ENCODE assay signal across 16 mouse cellular contexts in the genomic region with DNA sequence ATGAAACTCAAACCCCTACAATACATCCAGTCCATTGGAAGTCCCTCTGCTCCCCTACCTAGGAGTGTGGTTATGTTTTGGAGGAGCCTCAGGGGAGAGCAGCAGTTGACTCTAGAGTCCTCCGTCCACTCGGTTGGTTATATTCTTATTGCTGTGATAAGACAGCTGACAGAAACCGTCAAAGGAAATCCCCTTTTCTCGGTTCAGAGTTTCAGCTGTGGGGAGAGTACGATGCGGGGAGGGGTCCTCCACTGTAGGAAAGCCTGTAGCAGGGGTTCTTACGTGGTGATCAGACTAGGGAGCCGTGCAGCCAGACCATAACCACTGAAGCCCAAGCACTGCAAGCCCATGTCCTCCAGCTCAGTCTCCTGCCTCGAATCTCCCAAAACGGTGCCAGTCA.
"Had no signal": no experiment of that assay in that cellular context is flagged by ENCODE, and none has a peak within 500 bp of the region (broad histone marks: within the 10 kb centered on the region; RNA-seq: fewer than 3 reads in every experiment).

No protein-coding gene starts in this region.

- H3K4me2 ChIP-seq: neural tube, embryonic 12.5 days; neural tube, embryonic 13.5 days; stomach, embryonic 15.5 days had no signal

- H3K9ac ChIP-seq: neural tube, embryonic 12.5 days; neural tube, embryonic 13.5 days; stomach, embryonic 15.5 days had no signal

- H3K36me3 ChIP-seq: neural tube, embryonic 12.5 days; neural tube, embryonic 13.5 days; stomach, embryonic 15.5 days had no signal

- H3K9me3 ChIP-seq: neural tube, embryonic 12.5 days; neural tube, embryonic 13.5 days; stomach, embryonic 15.5 days had no signal

- H3K4me1 ChIP-seq: stomach, embryonic 15.5 days had no signal

- H3K27ac ChIP-seq: neural tube, embryonic 12.5 days; neural tube, embryonic 13.5 days; stomach, embryonic 15.5 days; stomach, postnatal 0 days had no signal

- H3K27me3 ChIP-seq: neural tube, embryonic 12.5 days; neural tube, embryonic 13.5 days; stomach, embryonic 15.5 days had no signal

- DNase-seq: retina, postnatal 1 day; right cerebral cortex, adult 18-20 months; right cerebral cortex, postnatal 14 days; right cerebral cortex, postnatal 25 days; right cerebral cortex, postnatal 4 days; spleen, adult 18-20 months; thymus, adult 18-20 months; thymus, adult 2 months; thymus, postnatal 14 days; thymus, postnatal 25 days; thymus, postnatal 36 days; thymus, postnatal 4 days had no signal

- H3K4me3 ChIP-seq: neural tube, embryonic 12.5 days; neural tube, embryonic 13.5 days; stomach, embryonic 15.5 days had no signal
